Mouse (Mus musculus): Measurements from ENCODE around the gene Olfr1249.

DNA sequence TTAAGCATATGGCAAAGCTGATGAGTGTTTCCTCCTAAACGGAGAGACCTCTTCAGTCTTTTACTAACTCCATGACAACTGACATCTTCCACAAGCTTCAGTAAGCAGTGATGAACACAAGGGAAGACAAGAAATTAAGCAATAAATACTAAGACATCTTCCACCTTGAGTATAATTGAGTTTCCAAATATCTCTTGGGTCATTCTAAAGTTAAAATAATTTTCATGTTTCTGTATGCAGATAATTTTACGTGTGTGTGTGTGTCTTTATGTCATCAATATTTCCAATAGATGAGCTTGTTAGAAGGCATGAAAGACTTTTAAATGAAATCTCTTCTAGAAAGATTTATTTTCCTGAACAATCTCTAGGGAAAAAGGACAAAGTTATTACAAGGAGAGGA, 41.7 kb downstream of the Olfr1249 start, which contains the start of gene Olfr1246:
- no peak for TF ChIP-seq CTCF (IDR thresholded peaks at IDR 0.05; ENCODE audit: low read depth)
- TF ChIP-seq EP300 (IDR thresholded peaks at IDR 0.05; ENCODE audit: low read depth): no peak

Data from heart, postnatal 0 days (tissue).